Mouse (Mus musculus) MEL-GATA-1-ER (cell line): ENCODE data around the gene Kif22.

Experiments
- DNase-seq: peaks from one replicate; pipeline ENCODE4 v3.0.0-alpha.2; 2012; ENCODE audit warnings: low read depth; ENCODE audit errors: extremely low read depth

Gene Kif22

GRCm38 (mm10) chr7:127017950-127018345, 24.3 kb downstream of the Kif22 start:
- no peak for DNase-seq

GRCm38 (mm10) chr7:127016971-127017949, 25.0 kb downstream of the Kif22 start, which contains the start of gene Pagr1a:
Gene Pagr1a, minus strand, starts transcription at chr7:127017352.
- peak; percentile 95 for DNase-seq

GRCm38 (mm10) chr7:127016486-127016938, 25.8 kb downstream of the Kif22 start:
- DNase-seq = peak; percentile 65

GRCm38 (mm10) chr7:127016481-127016485, 26.0 kb downstream of the Kif22 start, which contains the start of gene Pagr1b:
Gene Pagr1b, minus strand, starts transcription at chr7:127016484.
- no peak for DNase-seq

- DNase-seq = no peak
Observed at GRCm38 (mm10) chr7:127016081-127016480, 26.2 kb downstream of the Kif22 start.

GRCm38 (mm10) chr7:127014993-127015392, 27.3 kb downstream of the Kif22 start:
- no peak for DNase-seq

GRCm38 (mm10) chr7:127014320-127014719, 28.0 kb downstream of the Kif22 start, which contains the start of gene Mvp:
Gene Mvp, minus strand, starts transcription at chr7:127014621.
- no peak for DNase-seq

- DNase-seq = no peak
Observed at GRCm38 (mm10) chr7:127013385-127013784, 28.9 kb downstream of the Kif22 start.

- DNase-seq = no peak
Observed at GRCm38 (mm10) chr7:127012845-127013244, 29.4 kb downstream of the Kif22 start.

- DNase-seq = no peak
Observed at GRCm38 (mm10) chr7:127012374-127012773, 29.9 kb downstream of the Kif22 start.

GRCm38 (mm10) chr7:127011717-127012116, 30.6 kb downstream of the Kif22 start:
- no peak for DNase-seq

- DNase-seq = no peak
Observed at GRCm38 (mm10) chr7:127011051-127011450, 31.2 kb downstream of the Kif22 start.

GRCm38 (mm10) chr7:127009307-127010085, 32.8 kb downstream of the Kif22 start:
- no peak for DNase-seq

GRCm38 (mm10) chr7:127008239-127009019, 33.8 kb downstream of the Kif22 start:
- DNase-seq = peak; percentile 94

- no peak for DNase-seq
Observed at GRCm38 (mm10) chr7:127007313-127008024, 34.8 kb downstream of the Kif22 start.

- no peak for DNase-seq
Observed at GRCm38 (mm10) chr7:127004122-127004875, 38.0 kb downstream of the Kif22 start.

- DNase-seq = no peak
Observed at GRCm38 (mm10) chr7:127003620-127004019, 38.7 kb downstream of the Kif22 start.

- no peak for DNase-seq
Observed at GRCm38 (mm10) chr7:126999568-126999967, 42.7 kb downstream of the Kif22 start.

GRCm38 (mm10) chr7:126996449-126996848, 45.8 kb downstream of the Kif22 start:
- DNase-seq = no peak

- DNase-seq = no peak
Observed at GRCm38 (mm10) chr7:126988816-126989215, 53.5 kb downstream of the Kif22 start.
